Mouse (Mus musculus): ENCODE measurements around the gene Ufc1.

Ufc1 gene

DNA sequence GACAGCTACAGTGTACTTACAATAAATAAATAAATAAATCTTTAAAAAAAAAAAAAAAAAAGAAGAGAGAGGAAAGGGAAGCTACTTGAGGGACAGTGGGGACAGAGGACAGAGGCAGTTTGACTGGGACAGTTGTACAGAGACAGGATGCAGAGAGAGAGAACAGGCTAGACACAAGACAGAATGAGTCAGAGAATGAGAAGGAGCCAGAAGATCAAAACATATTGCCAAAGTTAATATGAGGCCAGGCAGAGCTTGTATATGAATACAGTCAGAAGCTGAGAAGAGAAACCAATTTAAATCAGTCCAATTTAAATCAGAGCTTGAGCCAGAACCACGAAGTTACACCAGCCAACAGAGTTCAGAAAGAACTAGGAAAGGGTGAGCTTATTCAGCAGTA, 26.5 kb downstream of the Ufc1 start:
- DNase-seq, result no peak

DNA sequence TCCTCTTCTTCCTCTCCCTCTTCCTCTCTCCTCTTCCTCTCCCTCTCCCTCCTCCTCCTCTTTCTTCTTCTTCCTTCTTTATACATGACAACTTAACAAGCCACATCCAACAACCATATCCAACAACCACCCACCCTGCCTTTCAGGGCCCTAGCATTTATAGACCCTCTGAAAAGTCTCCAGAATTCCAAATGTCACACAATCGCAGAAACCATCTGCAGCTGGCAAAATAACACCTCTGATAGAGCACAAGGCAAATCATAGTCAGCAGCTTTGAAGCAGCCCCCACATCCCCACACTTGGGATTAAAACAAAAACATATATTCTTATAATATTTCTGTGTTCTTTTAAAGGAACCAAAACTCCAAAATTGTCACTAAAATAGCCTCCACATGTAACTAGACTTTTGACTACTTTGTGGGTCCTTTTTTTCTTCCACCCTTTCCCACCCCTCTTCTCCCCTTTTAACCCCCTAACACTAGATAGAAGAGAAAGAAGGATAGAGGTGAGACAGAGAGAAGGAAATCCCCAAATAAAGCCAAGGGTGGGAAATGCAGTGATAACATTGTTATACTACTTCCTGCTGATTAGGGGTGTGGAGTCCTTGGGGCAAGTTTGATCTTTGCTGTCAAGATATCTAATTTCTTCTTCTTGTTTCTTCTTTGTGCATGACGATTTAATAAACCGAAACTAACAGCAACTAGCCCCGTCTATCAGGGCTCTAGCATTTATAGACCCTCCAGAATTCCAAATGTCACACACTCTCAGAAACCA, 28.7 kb downstream of the Ufc1 start:
- DNase-seq, result no peak

DNA sequence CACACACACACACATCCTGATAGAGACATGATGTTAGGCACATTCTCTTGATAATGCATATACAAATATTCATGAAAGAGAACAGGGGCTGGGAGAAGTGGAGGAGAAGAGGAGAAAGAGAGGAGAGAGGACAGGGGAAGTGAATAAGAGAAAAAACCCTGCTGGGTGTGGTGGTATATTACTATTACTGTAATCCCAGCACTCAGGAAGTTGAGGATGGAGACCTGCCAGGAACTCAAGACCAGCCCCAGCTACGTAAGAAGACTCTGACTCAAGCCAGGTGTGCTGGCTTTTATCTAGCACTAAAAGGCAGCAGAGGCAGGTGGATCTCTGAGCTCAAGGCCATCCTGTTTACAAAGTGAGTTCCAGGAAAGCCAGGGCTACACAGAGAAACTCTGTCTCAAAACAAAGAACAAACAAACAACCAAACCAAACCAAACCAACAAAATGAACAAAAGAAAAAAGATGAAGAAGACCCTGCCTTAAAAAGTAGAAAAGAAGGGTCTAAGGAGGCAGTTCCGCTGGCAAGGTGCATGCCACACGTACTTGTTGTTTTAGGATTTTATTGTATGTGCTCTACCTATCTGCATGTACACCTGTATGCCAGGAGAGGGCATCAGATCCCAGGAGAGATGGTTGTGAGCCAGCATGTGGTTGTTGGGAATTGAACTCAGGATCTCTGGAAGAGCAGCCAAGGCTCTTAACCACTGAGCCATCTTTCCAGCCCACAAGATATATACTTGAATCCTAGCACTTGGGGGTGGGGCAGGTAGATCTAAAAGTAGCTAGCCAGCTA, 31.0 kb downstream of the Ufc1 start:
- DNase-seq, result no peak

DNA sequence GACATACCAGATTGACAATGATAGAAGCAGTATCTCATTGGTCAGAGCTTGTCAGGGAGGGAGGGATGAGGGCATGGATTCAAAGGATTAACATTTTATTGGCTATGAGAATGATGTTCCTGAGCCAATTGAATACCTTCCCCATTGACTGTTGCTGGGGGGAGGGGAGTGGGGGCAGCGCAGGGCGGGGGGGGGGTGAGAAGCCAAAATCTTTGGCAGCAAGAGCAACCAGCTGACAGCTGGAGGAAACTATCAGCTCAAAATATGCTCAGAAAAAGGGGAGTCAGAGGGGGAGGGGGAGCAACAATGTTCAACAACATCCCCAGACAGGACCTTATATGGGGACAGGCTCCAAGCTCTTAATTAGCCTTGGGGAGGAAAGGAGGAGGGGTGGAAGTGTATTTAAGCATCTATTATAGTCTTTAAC, 31.6 kb downstream of the Ufc1 start:
- DNase-seq, result no peak

DNA sequence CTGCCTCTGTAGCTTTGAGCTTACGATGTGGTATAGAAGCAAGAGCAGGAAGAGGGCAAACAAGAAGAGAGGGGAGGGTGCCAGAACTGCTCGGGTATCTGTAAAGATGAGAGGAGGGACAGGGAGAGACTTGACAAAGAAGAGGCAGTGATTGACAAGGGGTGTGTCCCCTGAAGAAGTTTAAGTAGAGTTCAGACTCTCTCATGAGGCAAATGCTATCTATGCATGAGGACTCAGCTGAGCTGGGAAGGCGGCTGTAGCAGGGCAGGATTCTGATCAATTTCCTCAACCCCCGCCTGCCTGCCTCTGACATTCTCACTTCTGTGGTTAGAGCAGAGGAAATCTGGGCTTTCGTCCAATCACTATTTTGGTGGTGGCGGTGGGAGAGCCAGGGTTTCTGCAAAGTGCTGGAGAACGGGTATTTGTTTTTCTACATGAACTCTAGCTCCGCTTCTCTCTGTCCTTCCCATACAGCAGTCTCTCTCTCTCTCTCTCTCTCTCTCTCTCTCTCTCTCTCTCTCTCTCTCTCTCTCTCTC, 32.2 kb downstream of the Ufc1 start:
- peak; percentile 57 for DNase-seq

DNA sequence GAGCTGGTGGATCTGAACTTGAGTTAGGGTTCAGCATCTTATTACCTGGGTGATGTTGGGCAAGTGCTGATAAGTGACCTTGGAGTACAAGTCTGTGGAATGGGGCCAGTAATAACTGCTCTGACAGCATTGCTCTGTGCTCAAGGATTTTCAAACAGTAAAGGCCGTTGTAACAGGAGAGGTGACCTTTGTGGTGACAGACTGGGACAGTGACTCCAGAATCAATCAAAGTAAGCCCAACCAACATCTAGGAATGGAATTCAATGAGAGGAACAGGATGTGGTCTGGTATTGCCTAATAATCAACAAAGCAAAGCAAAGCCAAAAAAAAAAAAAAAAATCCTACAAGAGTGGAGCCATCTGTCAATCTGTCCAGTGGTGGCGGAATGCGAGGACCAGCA, 34.5 kb downstream of the Ufc1 start:
- no peak for DNase-seq

DNA sequence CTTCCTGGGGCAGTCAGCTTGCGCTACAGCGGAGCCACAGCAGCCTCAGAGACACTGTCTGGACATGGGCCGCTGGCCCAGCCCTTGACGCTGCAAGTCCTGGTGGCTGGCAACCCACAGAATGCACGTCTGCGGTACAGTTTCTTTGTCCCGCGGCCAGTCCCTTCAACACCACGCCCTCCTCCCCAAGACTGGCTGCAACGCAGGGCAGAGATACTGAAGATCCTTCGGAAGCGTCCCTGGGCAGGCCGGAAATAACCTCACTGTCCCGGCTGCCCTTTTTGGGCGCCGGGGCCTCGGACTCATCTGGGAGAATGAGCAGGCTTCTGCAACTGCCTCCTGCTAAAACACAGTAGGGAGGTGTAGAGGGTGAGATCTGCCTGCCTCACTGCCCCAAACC, 35.9 kb downstream of the Ufc1 start:
- no peak for DNase-seq

DNA sequence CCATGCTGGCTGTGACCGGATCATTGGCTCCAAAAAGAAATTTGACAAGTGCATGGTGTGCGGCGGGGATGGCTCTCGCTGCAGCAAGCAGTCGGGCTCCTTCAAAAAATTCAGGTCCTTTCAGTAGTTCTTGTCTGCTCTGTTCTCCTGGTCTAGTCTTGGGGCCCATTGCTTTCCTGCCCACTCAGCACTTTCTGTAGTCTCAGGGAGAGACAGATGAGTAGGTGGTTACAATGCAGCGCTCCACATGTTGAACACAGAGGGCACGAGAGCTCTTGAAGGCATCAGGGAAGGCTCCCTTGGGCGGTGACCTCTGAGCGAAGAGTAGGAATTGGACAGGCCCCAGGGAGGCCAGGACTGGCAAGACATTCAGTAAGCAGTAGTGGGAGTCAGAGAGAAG, 37.0 kb downstream of the Ufc1 start:
- no peak for DNase-seq

DNA sequence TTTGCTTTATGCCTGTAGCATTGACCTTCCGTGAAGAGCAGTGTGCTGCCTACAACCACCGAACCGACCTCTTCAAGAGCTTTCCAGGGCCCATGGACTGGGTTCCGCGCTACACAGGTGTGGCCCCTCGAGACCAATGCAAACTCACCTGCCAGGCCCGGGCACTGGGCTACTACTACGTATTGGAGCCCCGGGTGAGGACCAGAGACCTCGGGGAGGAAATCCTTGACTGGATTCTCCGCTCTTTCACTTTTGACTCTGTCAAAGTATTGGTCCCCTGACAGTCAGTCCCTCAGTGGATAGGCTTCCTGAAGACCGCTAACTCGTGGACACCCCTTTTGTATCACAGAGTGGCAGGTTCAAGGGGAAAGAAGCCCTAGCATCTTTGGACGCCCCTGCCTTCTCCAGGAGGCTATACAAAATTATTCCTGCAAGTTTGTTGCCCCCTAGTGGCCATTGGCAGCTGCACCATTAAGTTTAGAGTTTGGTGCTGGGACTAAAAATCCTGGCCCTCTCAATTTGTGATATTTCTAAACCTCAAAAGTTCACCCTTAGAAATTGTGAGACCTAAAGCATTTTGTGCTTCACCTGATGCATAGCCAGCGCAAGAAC, 37.8 kb downstream of the Ufc1 start:
- peak; percentile 57 for DNase-seq

DNA sequence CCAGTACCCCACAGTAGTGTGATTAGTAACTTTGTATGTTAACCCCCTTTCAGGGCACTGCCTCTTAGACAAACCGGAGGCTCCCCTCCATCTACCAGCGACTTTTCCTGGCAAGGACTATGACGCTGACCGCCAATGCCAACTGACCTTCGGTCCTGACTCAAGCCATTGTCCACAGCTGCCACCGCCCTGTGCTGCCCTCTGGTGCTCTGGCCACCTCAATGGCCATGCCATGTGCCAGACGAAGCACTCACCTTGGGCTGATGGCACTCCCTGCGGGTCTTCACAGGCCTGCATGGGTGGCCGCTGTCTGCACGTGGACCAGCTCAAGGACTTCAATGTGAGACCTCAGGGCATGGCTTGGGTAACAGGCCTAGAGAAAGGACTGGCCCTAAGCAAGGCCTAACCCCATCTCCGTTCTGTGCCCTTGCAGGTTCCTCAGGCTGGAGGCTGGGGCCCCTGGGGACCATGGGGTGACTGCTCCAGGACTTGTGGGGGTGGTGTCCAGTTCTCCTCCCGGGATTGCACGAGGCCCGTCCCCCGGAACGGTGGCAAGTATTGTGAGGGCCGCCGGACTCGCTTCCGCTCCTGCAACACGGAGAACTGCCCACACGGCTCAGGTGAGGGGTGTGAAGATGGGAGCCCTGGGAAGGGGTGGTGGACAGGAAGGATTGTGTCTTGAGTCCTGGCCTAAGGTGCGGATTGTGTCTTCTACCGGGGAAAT, 38.6 kb downstream of the Ufc1 start:
- peak; percentile 63 for DNase-seq

DNA sequence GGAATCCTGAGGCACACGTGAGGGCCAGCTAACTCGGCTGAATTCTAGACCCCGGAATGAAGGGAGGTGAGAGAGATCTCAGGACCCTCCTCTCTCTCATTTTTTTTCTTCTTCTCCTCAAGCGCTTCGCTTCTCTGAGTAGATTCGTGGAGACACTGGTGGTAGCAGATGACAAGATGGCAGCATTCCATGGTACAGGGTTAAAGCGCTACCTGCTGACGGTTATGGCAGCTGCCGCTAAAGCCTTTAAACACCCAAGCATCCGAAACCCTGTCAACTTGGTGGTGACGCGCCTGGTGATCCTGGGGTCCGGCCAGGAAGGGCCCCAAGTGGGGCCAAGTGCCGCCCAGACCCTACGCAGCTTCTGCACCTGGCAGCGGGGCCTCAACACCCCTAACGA, 42.4 kb downstream of the Ufc1 start:
- no peak for DNase-seq

DNA sequence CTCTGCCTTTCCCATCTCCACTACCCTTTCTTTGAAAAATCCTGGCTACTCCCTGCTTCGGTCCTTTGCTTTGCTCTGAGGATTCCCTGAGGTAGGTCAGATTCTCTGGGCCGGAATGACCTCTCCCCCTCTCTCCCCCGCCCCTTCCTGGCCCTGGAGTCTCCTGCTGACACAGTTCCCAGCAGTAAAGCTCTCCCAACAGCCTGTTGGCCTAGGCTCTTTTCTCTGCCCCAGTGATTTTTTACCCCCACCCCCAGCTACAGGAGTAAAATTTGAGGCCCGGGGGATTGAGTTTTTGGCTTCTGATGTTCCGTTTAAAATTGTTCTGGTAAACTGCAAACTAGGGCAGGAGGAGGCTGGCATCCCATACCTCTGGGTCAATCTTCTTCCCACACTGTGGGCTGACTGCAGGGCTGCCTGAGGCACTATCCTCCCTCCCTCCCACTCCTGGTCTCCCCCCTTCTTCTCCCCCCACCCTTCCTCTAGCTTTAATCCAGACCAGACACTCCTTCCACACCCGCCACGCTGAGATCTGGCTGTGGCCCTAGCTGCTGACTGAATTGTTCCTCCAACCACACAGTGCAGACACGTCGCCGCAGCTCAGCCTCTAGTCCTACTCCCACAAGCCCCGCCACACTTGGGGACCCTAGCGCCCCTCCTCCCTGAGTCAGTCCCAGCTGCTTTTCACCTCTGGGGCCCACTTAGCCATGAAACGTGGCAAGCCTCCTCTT, 43.1 kb downstream of the Ufc1 start:
- DNase-seq, result no peak

DNA sequence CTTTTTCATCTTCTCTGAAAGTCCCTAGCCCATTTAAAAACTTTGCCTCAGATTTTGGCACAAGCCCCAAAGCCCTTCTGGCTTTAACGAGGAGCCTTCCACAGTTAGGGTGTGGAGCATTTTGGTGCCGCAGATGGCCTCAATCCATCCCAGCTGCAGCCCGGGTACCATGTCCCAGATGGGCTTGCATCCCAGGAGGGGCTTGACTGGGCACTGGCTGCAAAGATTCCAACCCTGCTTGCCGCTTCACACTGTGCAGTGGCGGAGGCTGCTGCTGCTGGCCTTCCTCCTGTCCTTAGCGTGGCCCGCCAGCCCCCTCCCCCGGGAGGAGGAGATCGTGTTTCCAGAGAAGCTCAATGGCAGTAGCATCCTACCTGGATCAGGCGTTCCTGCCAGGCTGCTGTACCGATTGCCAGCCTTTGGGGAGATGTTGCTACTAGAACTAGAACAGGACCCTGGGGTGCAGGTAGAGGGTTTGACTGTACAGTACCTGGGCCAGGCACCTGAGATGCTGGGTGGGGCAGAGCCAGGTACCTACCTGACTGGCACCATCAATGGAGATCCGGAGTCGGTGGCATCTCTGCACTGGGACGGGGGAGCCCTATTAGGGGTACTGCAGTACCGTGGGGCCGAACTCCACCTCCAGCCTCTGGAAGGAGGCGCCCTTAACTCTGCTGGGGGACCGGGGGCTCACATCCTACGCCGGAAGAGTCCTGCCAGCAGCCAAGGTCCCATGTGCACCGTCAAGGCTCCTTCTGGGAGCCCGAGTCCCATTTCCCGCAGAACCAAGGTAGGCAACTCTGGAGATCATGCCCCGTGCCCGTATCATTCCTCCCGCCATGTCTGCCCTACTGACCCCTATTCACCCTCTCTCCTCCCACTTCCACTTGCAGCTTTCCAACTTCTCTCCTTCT, 43.9 kb downstream of the Ufc1 start, which contains the start of gene Ndufs2:
TSS of gene Ndufs2 (minus strand) at position 709 of the 914 bp plus-strand sequence.
- no peak for DNase-seq

DNA sequence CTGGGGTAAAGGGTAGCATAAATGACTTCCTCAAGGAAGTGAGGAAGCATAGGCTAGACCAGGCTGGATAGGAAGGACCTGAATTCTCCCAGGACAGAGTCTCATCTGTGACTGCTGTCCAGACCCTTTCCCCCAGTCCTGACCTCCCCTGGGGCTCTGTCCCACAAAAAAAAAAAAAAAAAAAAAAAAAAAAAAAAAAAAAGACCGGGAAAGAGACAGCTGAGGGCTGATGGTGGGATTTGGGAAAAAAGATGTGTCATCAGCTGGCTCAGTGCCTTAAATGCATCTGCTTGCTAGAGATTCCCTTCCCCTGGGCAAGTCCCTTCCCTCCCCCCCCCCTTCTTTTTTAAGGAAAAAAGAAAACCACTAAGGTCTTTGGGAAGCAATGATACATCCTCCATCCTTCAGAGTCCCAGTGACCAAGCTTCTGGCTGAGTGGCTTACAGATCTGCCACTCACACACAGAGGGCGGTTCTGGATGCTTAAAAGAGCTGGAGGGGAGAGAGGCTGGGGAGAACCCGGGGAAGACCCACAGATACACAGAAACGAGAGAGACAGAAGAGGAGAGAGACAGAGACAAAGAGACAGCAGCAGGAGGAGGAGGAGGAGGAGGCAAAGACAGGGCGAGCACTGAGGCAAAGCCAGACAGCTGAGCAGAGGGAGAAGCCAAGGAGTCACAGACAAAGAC, 44.8 kb downstream of the Ufc1 start, which contains the start of gene Adamts4:
TSS of gene Adamts4 (plus strand) at position 509 of the 688 bp plus-strand sequence.
- no peak for DNase-seq

DNA sequence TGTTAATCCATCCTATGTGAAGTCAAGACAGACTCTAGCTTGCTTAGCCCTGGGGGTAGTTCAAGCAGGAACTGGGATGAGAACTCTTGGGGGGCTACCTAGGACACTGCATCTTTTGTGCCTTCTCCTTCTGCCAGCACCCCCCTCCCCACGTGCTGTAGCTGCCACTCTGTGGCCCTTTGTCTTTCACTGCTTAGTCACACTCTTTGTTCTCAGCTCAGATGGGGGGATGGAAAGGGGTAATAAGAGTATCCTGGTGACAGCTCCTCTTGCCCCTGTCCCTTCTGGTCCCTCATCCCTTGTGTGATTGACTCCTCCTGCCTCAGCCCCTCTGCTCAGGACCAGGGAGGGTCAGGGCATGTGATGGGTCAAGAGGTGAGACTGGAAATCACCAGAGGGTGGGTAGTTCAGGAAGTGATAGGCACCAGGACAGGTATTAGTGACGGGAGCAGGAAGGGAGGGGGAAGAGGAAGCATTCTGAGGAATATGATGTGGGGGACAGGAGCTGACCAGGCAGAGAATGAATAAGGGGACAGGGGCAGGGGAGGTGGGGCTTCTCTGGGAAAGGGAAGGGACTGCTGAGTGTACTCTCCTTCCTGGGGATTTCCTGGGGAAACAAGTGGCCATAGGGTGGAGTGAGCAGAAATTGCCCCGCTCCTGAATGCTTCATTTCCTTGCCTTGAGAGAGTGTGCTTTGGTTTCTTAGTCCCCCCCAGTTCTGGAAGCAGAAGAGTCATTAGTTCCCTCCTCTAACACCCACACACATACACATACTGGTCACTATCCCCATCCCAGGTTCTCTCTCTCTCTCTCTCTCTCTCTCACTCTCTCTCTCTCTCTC, 46.2 kb downstream of the Ufc1 start:
- no peak for DNase-seq

DNA sequence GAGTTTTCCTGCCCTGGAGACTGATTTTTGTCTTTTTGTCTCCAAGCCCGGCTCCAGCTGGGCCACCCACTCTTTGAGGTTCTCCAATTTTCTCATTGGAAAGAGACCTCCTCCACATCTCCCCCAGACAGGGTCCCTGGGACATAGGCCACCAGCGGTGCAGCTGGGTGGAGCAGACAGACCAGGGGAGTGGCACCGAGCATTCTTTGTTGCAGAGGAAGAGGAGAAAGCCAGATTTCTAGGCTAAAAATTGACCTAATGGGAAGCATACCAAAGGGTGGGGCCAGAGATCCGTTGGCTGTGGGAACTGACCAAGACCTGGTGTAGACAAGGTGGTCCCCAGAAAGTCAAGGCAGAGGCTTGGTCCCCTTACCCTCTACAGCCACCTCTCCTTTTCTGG, 46.9 kb downstream of the Ufc1 start:
- DNase-seq, result no peak

DNA sequence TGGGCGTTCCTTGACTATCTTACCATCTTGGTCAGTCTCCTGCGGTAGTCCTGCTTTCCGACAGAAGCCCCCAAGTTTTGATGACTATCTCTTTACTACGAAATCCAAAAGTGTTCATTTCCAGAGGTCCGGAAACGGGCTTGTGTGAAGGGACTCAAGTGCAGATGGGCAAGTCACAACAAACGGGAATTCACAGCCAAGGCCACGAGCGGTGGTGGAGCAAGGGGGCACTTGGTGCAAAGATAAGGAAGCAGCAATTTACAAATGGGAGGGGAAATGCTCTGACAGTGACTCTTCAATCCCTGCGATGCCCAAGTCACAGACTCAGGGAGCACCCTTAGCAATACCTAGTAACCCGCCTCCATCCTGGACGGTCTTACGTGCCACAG, 47.4 kb downstream of the Ufc1 start:
- no peak for DNase-seq

DNA sequence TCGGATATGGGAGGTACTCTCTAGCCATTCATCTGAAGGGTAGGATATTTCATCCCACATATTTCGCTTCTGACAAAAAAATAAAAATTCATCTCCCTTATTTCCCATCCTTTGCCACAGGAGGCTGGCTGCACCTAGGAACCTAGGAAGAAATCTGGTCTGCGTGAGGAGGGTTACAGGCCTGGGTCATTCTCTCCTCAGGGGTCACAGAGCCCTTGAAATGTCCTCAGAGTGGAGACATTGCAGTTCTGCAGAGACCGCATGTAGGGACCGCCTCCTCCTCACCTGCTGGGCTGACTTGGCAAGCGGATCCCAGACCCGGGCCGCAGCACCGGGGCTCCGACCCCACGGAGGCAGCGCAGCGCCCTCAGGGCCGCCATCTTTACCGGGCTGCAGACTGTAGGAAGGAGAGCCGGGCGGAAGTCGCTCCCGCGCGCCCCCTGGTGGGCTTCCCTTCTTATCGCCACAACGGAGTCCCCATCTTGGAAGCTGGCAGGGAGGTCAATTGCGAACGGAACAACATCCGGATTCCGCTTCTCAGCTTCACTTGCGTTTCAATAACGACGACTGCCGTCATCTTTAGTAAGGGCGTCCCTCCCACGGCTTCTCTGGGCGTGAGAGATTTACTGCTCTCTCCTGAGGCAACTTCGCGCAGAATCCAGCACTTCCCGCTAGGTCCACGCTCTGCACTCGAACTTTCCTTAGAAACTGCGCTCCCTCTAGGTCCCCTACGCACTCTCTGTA, 47.9 kb downstream of the Ufc1 start:
- peak; percentile 98 for DNase-seq

DNA sequence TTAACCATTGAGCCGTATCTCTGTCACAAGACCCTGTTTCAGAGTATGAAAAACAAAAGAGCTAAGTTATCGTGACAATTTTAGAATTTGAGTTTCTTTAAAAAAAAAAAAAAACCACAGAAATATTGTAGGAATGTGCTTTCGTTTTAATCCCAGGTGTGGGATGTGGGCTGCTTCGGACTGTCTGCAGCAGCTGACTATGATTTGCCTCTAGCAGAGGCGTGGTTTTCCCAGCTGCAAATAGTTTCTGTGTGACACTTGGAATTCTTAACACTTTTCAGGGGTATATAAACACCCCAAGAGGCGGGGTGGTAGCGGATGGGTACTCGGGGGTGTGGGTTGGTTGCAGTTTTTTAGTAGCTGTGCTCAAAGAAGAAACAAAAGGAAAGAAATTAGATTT, 49.5 kb downstream of the Ufc1 start:
- no peak for DNase-seq

Data from kidney, adult 11 months (tissue).